Mouse (Mus musculus): Measurements from ENCODE around the gene LTO1.

GRCm38 (mm10) chr7:144929931-144930330 is 15.0 kb downstream of the LTO1 start:
- TF ChIP-seq POLR2A (IDR thresholded peaks at IDR 0.05; ENCODE audit: borderline replicate concordance, insufficient read depth, low read length): no peak
- no peak for TF ChIP-seq CTCF (IDR thresholded peaks at IDR 0.05; ENCODE audit: borderline replicate concordance, insufficient read depth, low read depth, low read length)

Measured in cerebellum, adult 2 months (tissue).